Mouse (Mus musculus) neural tube, embryonic 13.5 days (tissue): Measurements from ENCODE around the gene Ccnt2. TPM values are rescaled to one million over a fixed set of nuclear protein-coding genes. Genes with fewer than 3 reads are reported as not detected.

Source experiments
- ATAC-seq: fragments of 200-750 bp; cut with Nextera tagmentation; 2 replicates; pipeline ENCODE4 v1.8.0; 2017; ENCODE audit warnings: low read depth, mild to moderate bottlenecking, moderate TSS enrichment, moderate library complexity
- H3K27ac ChIP-seq: fragments of 300-500 bp; sonication (generic); replicated peaks from 2 replicates; pipeline ENCODE4 v1.5.1; 2015; ENCODE audit warnings: moderate library complexity, mild to moderate bottlenecking, inconsistent platforms
- H3K27me3 ChIP-seq: fragments of 300-500 bp; sonication (generic); 2 replicates; pipeline ENCODE4 v1.6.1; 2015; ENCODE audit warnings: mild to moderate bottlenecking, inconsistent platforms
- H3K36me3 ChIP-seq: fragments of 300-500 bp; sonication (generic); 2 replicates; pipeline ENCODE4 v1.6.1; 2015; ENCODE audit warnings: mild to moderate bottlenecking, inconsistent platforms
- H3K4me1 ChIP-seq: fragments of 300-500 bp; sonication (generic); replicated peaks from 2 replicates; pipeline ENCODE4 v1.6.1; 2015; ENCODE audit warnings: inconsistent platforms
- H3K4me2 ChIP-seq: fragments of 300-500 bp; sonication (generic); 2 replicates; pipeline ENCODE4 v1.6.1; 2015; ENCODE audit warnings: inconsistent platforms, mild to moderate bottlenecking, moderate library complexity
- H3K4me3 ChIP-seq: fragments of 300-500 bp; sonication (generic); 2 replicates; pipeline ENCODE4 v1.5.1; 2015; ENCODE audit warnings: mild to moderate bottlenecking, inconsistent platforms
- H3K9ac ChIP-seq: fragments of 300-500 bp; sonication (generic); 2 replicates; pipeline ENCODE4 v1.6.1; 2015; ENCODE audit warnings: moderate library complexity, mild to moderate bottlenecking, inconsistent platforms
- H3K9me3 ChIP-seq: fragments of 300-500 bp; sonication (generic); 2 replicates; pipeline ENCODE4 v1.6.1; 2016; ENCODE audit warnings: inconsistent platforms
- WGBS: fragments of 180-500 bp; shearing (Covaris S2); methylation state at CpG from one replicate; pipeline ENCODE4 v1.1.7; 2015; 5-methylcytosine and 5-hydroxymethylcytosine counted together
- polyA plus RNA-seq: library from polyadenylated mRNA; unstranded; fragments of >200 nt; fragmentation: Nextera tagmentation; extraction: Ambion mirVana; gene quantifications from 2 replicates; pipeline ENCODE4 v1.2.1, GENCODE M21; 2015

Gene Ccnt2
- polyA plus RNA-seq, 1 experiment from 2014 or later: 110 TPM

- Histone ChIP-seq H3K27me3 (no peaks in the 10 kb centered on the region), H3K4me3 (peak overlapping the region; percentile 92), H3K9ac (peak overlapping the region; percentile 74), H3K9me3 (no peaks in the 10 kb centered on the region), H3K27ac (peak overlapping the region; percentile 93), H3K4me2 (peak overlapping the region; percentile 87), H3K4me1 (peaks cover 40% of the 10 kb centered on the region), H3K36me3 (no peaks in the 10 kb centered on the region)
- peak; percentile 52 for ATAC-seq
- 1% methylated on average over 14 of the region's 14 CpGs for WGBS
Observed at GRCm38 (mm10) chr1:127773198-127773802, 664 bp upstream of the Ccnt2 start.

- Histone ChIP-seq H3K27me3 (no peaks in the 10 kb centered on the region), H3K36me3 (no peaks in the 10 kb centered on the region; the same call in 1 of the 2 replicates), H3K4me1 (peaks cover 50% of the 10 kb centered on the region), H3K4me3 (peak overlapping the region; percentile 92), H3K27ac (peak overlapping the region; percentile 93), H3K9me3 (no peaks in the 10 kb centered on the region), H3K9ac (peak overlapping the region; percentile 91), H3K4me2 (peak overlapping the region; percentile 88)
- 0% methylated on average over 31 of the region's 31 CpGs for WGBS
- peak; percentile 48; the same call in 1 of the 2 replicates for ATAC-seq
Observed at GRCm38 (mm10) chr1:127774501-127774880, 527 bp downstream of the Ccnt2 start.

GRCm38 (mm10) chr1:127775206-127775720 is 1.3 kb downstream of the Ccnt2 start:
- H3K9me3 ChIP-seq: no peaks in the 10 kb centered on the region
- H3K4me1 ChIP-seq: peaks cover 57% of the 10 kb centered on the region
- no peak for ATAC-seq
- no peaks in the 10 kb centered on the region for H3K27me3 ChIP-seq
- peak overlapping the region; percentile 91 for H3K9ac ChIP-seq
- WGBS: 11% methylated on average over 10 of the region's 10 CpGs
- peak overlapping the region; percentile 88 for H3K4me2 ChIP-seq
- no peak overlapping the region for H3K27ac ChIP-seq
- peak overlapping the region; percentile 92 for H3K4me3 ChIP-seq
- H3K36me3 ChIP-seq: no peaks in the 10 kb centered on the region; the same call in 1 of the 2 replicates

GRCm38 (mm10) chr1:127776246-127776645 is 2.3 kb downstream of the Ccnt2 start:
- ATAC-seq: no peak
- peak overlapping the region; percentile 88 for H3K4me2 ChIP-seq
- H3K4me1 ChIP-seq: peaks cover 65% of the 10 kb centered on the region
- H3K9ac ChIP-seq: peak overlapping the region; percentile 13; the same call in 1 of the 2 replicates
- peak overlapping the region; percentile 2; the same call in 1 of the 2 replicates for H3K4me3 ChIP-seq
- no peaks in the 10 kb centered on the region for H3K27me3 ChIP-seq
- no peak overlapping the region for H3K27ac ChIP-seq
- H3K9me3 ChIP-seq: no peaks in the 10 kb centered on the region
- WGBS: 78% methylated on average over 6 of the region's 6 CpGs
- no peaks in the 10 kb centered on the region; the same call in 1 of the 2 replicates for H3K36me3 ChIP-seq

- Histone ChIP-seq H3K4me1 (peaks cover 76% of the 10 kb centered on the region), H3K4me3 (no peak overlapping the region), H3K9me3 (no peaks in the 10 kb centered on the region), H3K9ac (no peak overlapping the region), H3K36me3 (no peaks in the 10 kb centered on the region; the same call in 1 of the 2 replicates), H3K27ac (no peak overlapping the region), H3K27me3 (no peaks in the 10 kb centered on the region), H3K4me2 (no peak overlapping the region)
- no peak for ATAC-seq
- 85% methylated on average over 3 of the region's 3 CpGs for WGBS
Observed at GRCm38 (mm10) chr1:127778611-127779010, 4.6 kb downstream of the Ccnt2 start.

GRCm38 (mm10) chr1:127780142-127780541 is 6.2 kb downstream of the Ccnt2 start:
- H3K4me3 ChIP-seq: no peak overlapping the region
- ATAC-seq: no peak
- no peaks in the 10 kb centered on the region; the same call in 1 of the 2 replicates for H3K36me3 ChIP-seq
- H3K27ac ChIP-seq: no peak overlapping the region
- no peaks in the 10 kb centered on the region for H3K27me3 ChIP-seq
- H3K4me2 ChIP-seq: no peak overlapping the region
- peaks cover 77% of the 10 kb centered on the region for H3K4me1 ChIP-seq
- 7% methylated on average over 3 of the region's 3 CpGs for WGBS
- H3K9ac ChIP-seq: no peak overlapping the region
- H3K9me3 ChIP-seq: no peaks in the 10 kb centered on the region

- Histone ChIP-seq H3K9ac (no peak overlapping the region), H3K4me1 (peaks cover 75% of the 10 kb centered on the region)
- 56% methylated on average over 2 of the region's 2 CpGs for WGBS
Observed at GRCm38 (mm10) chr1:127780849-127781248, 6.9 kb downstream of the Ccnt2 start.

GRCm38 (mm10) chr1:127783862-127784261 is 9.9 kb downstream of the Ccnt2 start:
- no peak overlapping the region for H3K27ac ChIP-seq
- H3K4me2 ChIP-seq: no peak overlapping the region
- no peaks in the 10 kb centered on the region for H3K9me3 ChIP-seq
- H3K27me3 ChIP-seq: no peaks in the 10 kb centered on the region
- no peak for ATAC-seq
- H3K4me1 ChIP-seq: peaks cover 55% of the 10 kb centered on the region
- H3K9ac ChIP-seq: no peak overlapping the region
- no peaks in the 10 kb centered on the region for H3K36me3 ChIP-seq
- H3K4me3 ChIP-seq: no peak overlapping the region

More at GRCm38 (mm10) chr1:127780849-127781248, 6.9 kb downstream of the Ccnt2 start:
- ATAC-seq: no peak
- Histone ChIP-seq H3K4me2 (no peak overlapping the region), H3K4me3 (no peak overlapping the region), H3K36me3 (no peaks in the 10 kb centered on the region; the same call in 1 of the 2 replicates), H3K9me3 (no peaks in the 10 kb centered on the region), H3K27ac (no peak overlapping the region), H3K27me3 (no peaks in the 10 kb centered on the region)

- Histone ChIP-seq H3K27ac (no peak overlapping the region), H3K27me3 (no peaks in the 10 kb centered on the region), H3K36me3 (no peaks in the 10 kb centered on the region), H3K4me3 (no peak overlapping the region), H3K9ac (no peak overlapping the region), H3K4me1 (peaks cover 44% of the 10 kb centered on the region), H3K9me3 (no peaks in the 10 kb centered on the region), H3K4me2 (no peak overlapping the region)
- 85% methylated on average over 1 of the region's 1 CpGs for WGBS
- no peak for ATAC-seq
Observed at GRCm38 (mm10) chr1:127785882-127786281, 11.9 kb downstream of the Ccnt2 start.

- Histone ChIP-seq H3K4me1 (peaks cover 17% of the 10 kb centered on the region; the same call in 1 of the 2 replicates), H3K4me2 (no peak overlapping the region), H3K9me3 (no peaks in the 10 kb centered on the region), H3K36me3 (peaks cover 12% of the 10 kb centered on the region), H3K27ac (no peak overlapping the region), H3K9ac (no peak overlapping the region), H3K27me3 (no peaks in the 10 kb centered on the region), H3K4me3 (no peak overlapping the region)
- no peak for ATAC-seq
- WGBS: 75% methylated on average over 6 of the region's 6 CpGs
Observed at GRCm38 (mm10) chr1:127788943-127789342, 15.0 kb downstream of the Ccnt2 start.

- H3K27ac ChIP-seq: no peak overlapping the region
- H3K36me3 ChIP-seq: peaks cover 15% of the 10 kb centered on the region
- no peak overlapping the region for H3K9ac ChIP-seq
- no peak overlapping the region for H3K4me3 ChIP-seq
- WGBS: 94% methylated on average over 1 of the region's 1 CpGs
- 0 out of 2 replicates have a peak, but pooled peaks cover 10% of the 10 kb centered on the region for H3K4me1 ChIP-seq
- H3K4me2 ChIP-seq: no peak overlapping the region
- H3K9me3 ChIP-seq: no peaks in the 10 kb centered on the region
- no peak for ATAC-seq
- H3K27me3 ChIP-seq: no peaks in the 10 kb centered on the region
Observed at GRCm38 (mm10) chr1:127793459-127793858, 19.5 kb downstream of the Ccnt2 start.

- H3K4me3 ChIP-seq: no peak overlapping the region
- H3K27me3 ChIP-seq: no peaks in the 10 kb centered on the region
- peaks cover 24% of the 10 kb centered on the region for H3K36me3 ChIP-seq
- no peak for ATAC-seq
- H3K4me1 ChIP-seq: 0 out of 2 replicates have a peak, but pooled peaks cover under 1% of the 10 kb centered on the region
- no peak overlapping the region for H3K4me2 ChIP-seq
- no peak overlapping the region for H3K9ac ChIP-seq
- H3K27ac ChIP-seq: no peak overlapping the region
- no peaks in the 10 kb centered on the region for H3K9me3 ChIP-seq
- WGBS: 90% methylated on average over 6 of the region's 6 CpGs
Observed at GRCm38 (mm10) chr1:127795087-127795769, 21.3 kb downstream of the Ccnt2 start.
